Mouse (Mus musculus): ENCODE data around the gene Rpl10a.

- no peak for TF ChIP-seq POLR2A (IDR thresholded peaks at IDR 0.05; ENCODE audit: control insufficient read depth, extremely low read depth, insufficient read depth, low read length, poor library complexity)
- no peak for TF ChIP-seq CTCF (IDR thresholded peaks at IDR 0.05; ENCODE audit: borderline replicate concordance, control insufficient read depth, extremely low read depth, insufficient read depth, low read length, poor library complexity)
Measured at GRCm38 (mm10) chr17:28337547-28337946, 9.3 kb downstream of the Rpl10a start.
